Mouse (Mus musculus): ENCODE results near the gene Snx27. TPM values are rescaled to one million over a fixed set of nuclear protein-coding genes. Genes with fewer than 3 reads are reported as not detected.

Snx27 gene
- total RNA-seq, 2 experiments from 2014 or later: 25.3 to 25.9 TPM

- no peak for DNase-seq
- intact Hi-C loops (cut with DNase I): no loop called here
Observed at GRCm38 (mm10) chr3:94479564-94479963, 103.0 kb downstream of the Snx27 start.

DNA sequence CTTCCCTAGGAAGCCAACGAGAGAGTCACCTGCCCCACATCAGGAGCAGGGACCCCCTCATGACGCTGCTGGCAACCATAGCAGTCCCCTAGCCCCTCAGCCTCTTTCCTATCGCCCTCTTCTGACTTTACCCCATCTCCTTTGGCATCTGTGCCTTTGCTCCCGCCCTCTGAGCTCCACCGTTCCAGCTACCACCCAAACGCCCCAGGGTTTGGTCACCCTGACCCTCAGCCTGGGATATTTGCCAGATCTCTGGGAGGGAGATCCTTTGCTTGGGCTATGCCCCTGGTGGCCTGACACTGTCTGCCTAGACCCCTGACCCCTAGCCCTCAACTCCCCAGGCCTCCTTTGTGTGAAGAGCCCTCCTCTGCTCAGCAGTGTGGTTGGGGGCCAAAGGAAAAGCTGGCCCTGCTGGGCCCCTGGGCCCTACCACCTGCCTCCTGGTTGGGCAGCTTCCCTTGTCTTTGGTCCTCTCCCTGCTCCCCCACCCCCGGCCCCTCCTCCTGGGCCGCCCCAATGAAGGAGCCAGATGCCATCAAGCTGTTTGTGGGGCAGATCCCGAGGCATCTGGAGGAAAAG, 103.8 kb downstream of the Snx27 start:
- DNase-seq: no peak
- intact Hi-C loops (cut with DNase I): no loop called here

- DNase-seq: no peak
- intact Hi-C loops (cut with DNase I): no loop called here
Observed at GRCm38 (mm10) chr3:94477981-94478422, 104.5 kb downstream of the Snx27 start, which contains the start of gene Celf3. TSS of gene Celf3 (plus strand) at chr3:94478295.

GRCm38 (mm10) chr3:94477444-94477843, 105.1 kb downstream of the Snx27 start:
- intact Hi-C loops (cut with DNase I): no loop called here
- no peak for DNase-seq

DNA sequence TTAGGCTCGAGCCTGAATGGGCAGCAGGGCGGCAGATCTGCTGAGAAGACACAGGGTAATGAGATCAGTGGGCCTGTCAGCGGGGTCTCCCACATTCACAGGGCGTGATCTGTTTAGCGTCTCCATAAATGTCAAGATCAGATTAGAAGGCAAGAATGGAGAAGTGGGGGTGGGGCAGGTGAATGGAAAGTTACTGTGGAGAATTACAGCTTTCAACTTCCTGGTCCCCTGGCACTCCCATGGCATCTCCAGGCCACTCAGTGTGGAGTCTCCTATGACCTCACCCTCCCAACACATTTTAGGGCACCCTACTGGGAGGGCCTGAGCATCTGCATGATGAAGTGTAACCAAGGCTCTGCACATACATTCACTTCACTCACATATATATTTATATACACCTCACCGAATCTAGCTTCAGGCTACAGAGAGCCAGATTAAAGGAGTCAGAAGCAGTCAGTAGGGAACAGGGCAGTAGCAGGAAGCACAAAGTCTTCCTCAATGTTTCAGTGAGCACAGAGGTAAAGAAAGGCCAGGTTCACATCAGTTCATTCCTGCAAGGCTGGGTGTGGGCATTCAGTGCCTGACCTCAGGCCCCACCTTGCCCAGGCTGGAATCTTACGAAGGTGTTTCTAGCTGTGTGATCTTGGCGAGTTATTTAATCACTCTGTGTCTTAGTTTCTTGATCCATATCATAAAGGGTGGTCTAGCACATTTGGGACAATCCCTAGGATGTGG, 106.0 kb downstream of the Snx27 start:
- no peak for DNase-seq
- intact Hi-C loops (cut with DNase I): no loop called here

DNA sequence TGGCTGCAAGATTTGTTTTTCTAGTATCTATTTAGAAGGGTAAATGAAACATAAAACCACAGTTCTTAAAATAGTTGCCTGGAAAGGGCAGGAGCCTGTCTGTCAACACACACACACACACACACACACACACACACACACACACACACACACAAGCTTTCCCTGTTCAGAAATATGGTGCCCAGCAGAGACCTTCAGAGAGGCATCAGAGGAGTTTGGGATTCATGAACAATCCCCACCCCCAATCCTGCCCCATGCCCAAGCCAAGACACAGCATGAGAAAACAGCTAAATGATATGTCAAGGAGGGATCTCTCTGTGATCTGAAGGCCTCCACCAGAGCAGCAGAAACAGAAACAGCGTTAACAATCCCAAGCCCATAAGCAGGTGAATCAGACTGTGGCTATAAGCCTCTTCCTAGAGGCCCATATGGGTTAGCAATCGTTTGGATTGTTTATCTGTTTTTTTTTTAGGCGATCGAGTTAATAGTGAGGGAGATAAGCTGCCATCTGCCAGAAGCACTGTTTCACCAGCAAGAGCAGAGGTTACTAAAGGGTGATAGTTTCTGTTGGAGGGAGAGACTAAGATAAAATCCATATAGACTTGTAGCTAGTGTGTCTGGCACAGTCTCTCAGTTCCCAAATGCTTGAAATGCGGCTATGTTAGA, 108.8 kb downstream of the Snx27 start:
- intact Hi-C loops (cut with DNase I): no loop called here
- DNase-seq: no peak

- intact Hi-C loops (cut with DNase I): no loop called here
- DNase-seq: no peak
Observed at GRCm38 (mm10) chr3:94473115-94473505, 109.4 kb downstream of the Snx27 start.

DNA sequence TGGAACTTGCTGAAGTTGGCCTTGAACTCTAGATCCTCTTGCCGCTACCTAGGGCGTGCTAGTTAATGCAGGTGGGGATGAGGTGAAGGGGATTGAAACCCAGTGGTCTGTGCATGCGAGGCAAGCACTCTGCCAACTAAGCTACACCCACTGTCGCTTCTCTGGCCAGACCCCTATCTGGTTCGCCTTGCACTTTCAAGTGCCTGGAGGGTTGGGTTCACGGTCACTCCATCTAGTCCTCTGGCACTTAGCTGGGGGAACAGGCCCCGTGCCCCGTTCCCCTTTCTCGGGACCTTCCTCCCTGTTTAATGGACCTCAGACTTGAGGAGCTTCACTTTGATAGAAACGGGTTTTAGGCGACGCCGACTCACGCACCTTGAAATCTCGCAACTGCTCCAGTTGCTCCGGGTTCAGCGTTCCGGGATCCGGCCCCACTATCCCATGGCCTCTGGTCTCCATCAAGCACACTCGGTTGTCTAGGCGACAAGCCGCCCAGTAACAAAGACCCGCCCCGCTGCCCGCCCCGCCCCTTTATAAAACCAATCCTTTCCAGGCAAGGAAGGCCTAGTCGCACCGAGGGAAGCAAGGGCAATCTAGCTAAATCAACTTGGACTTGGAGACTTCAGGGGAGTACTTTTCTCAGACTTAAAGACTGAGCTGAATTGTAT, 109.9 kb downstream of the Snx27 start:
- no peak for DNase-seq

GRCm38 (mm10) chr3:94468931-94469330, 113.6 kb downstream of the Snx27 start:
- intact Hi-C loops (cut with DNase I): no loop called here

More for the DNA sequence above, 109.9 kb downstream of the Snx27 start:
- intact Hi-C loops (cut with DNase I): no loop called here

GRCm38 (mm10) chr3:94465632-94466430, 116.7 kb downstream of the Snx27 start:
- no peak for DNase-seq
- intact Hi-C loops (cut with DNase I): no loop called here

More at GRCm38 (mm10) chr3:94468931-94469330, 113.6 kb downstream of the Snx27 start:
- DNase-seq: no peak

- intact Hi-C loops (cut with DNase I): no loop called here
- DNase-seq: no peak
Observed at GRCm38 (mm10) chr3:94463926-94464578, 118.5 kb downstream of the Snx27 start.

DNA sequence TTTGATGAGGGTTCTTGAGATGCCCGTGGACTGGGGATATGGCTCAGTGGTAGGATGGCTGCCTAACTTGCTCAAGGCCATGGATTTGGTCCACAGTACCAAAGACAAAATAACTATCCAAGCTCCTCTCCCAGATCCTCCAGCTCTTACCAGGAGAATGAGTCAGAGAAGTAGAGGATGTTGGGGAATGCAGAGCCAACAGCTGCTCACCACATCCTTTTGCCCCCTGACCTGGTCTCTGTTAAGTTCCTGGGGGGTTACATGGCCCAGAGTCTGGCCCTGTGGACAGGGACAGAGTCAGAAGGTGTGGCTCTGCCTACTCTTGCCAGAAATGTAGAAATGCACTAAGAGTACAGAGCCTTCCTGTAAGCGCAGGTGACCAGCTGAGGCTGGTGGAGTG, 122.7 kb downstream of the Snx27 start:
- DNase-seq: no peak
- intact Hi-C loops (cut with DNase I): loop anchor here (5.0 kb wide), 2 partner anchors 93 to 142 kb away; no protein-coding TSS in a partner anchor

GRCm38 (mm10) chr3:94457055-94457454, 125.5 kb downstream of the Snx27 start:
- no peak for DNase-seq
- intact Hi-C loops (cut with DNase I): loop anchor here (2.0 to 5.0 kb wide), 3 partner anchors 46 to 145 kb away; no protein-coding TSS in a partner anchor

- peak; percentile 33 to 68 for DNase-seq
- intact Hi-C loops (cut with DNase I): loop anchor here (2.0 to 5.0 kb wide), 3 partner anchors 46 to 146 kb away; no protein-coding TSS in a partner anchor
Observed at GRCm38 (mm10) chr3:94456529-94457000, 126.0 kb downstream of the Snx27 start.

GRCm38 (mm10) chr3:94449377-94449776, 133.1 kb downstream of the Snx27 start:
- DNase-seq: no peak
- intact Hi-C loops (cut with DNase I): no loop called here
